Mouse (Mus musculus) CH12.LX (cell line): ENCODE results near the gene Rab6a. TPM values are rescaled to one million over a fixed set of nuclear protein-coding genes. Genes with fewer than 3 reads are reported as not detected.
"Not testable (repeated sequence)": the region's sequence is repeated elsewhere in the genome, so short reads cannot be mapped to it uniquely, and the experiment has no call there.

Experiments used
- DNase-seq: peaks from one replicate; pipeline ENCODE4 v3.0.0-alpha.2; 2013; ENCODE audit errors: extremely low read depth
- H3K27ac ChIP-seq: 2 replicates; pipeline ENCODE4 v1.5.1; 2012; ENCODE audit warnings: low read depth, mild to moderate bottlenecking, control low read depth, moderate library complexity; ENCODE audit not compliant: insufficient read depth
- H3K27me3 ChIP-seq: replicated peaks from 2 replicates; pipeline ENCODE3; 2012; ENCODE audit warnings: inconsistent platforms
- H3K36me3 ChIP-seq, 2 experiments: replicated peaks in 1 of 2; 2 replicates each; pipeline versions ENCODE3 to v1.6.1; 2012; ENCODE audit warnings: inconsistent platforms in 1 of 2, low read length in 1 of 2, mild to moderate bottlenecking in 1 of 2, mixed read lengths in 1 of 2, moderate library complexity in 1 of 2; ENCODE audit not compliant: control insufficient read depth in 1 of 2, insufficient read depth in 1 of 2
- H3K4me1 ChIP-seq, 2 experiments: 2 replicates each; pipeline ENCODE4 v1.6.1; 2012; ENCODE audit warnings: inconsistent platforms in 1 of 2, moderate library complexity in 1 of 2; ENCODE audit not compliant: insufficient read depth in 2 of 2, control insufficient read depth in 1 of 2
- H3K4me2 ChIP-seq: 2 replicates; pipeline ENCODE4 v1.6.1; 2012; ENCODE audit warnings: low read depth, mild to moderate bottlenecking, control low read depth; ENCODE audit not compliant: poor library complexity, insufficient read depth, severe bottlenecking
- H3K4me3 ChIP-seq, 3 experiments: fragments of 150-350 bp in 1 of 3; sonication (generic) in 1 of 3; replicated peaks in 1 of 3; 2 replicates each; pipeline versions ENCODE3 to v1.5.1; 2011 to 2012; ENCODE audit warnings: low read depth in 2 of 3, low read length in 2 of 3, mild to moderate bottlenecking in 2 of 3, moderate library complexity in 2 of 3, control low read depth in 1 of 3, improper control_type of control experiment in 1 of 3, inconsistent platforms in 1 of 3, mixed read lengths in 1 of 3; ENCODE audit not compliant: poor library complexity in 1 of 3
- H3K79me2 ChIP-seq: replicated peaks from 2 replicates; pipeline ENCODE4 v1.6.1; 2012; ENCODE audit warnings: mild to moderate bottlenecking, moderate library complexity; ENCODE audit not compliant: control insufficient read depth, poor library complexity, insufficient read depth, severe bottlenecking; ENCODE audit errors: extremely low read depth
- H3K9ac ChIP-seq: 2 replicates; pipeline ENCODE4 v1.6.1; 2012; ENCODE audit warnings: low read depth, mild to moderate bottlenecking, control low read depth, moderate library complexity; ENCODE audit not compliant: insufficient read depth
- H3K9me3 ChIP-seq: replicated peaks from 2 replicates; pipeline ENCODE3; 2012; ENCODE audit warnings: low read length, inconsistent platforms, mixed read lengths
- CTCF ChIP-seq, 2 experiments: IDR thresholded peaks in 1 of 2; conservative IDR thresholded peaks in 1 of 2; 2 replicates each; pipeline ENCODE4 v1.5.1; 2011 to 2012; ENCODE audit warnings: low read depth in 2 of 2, low read length in 2 of 2, improper control_type of control experiment in 1 of 2, inconsistent platforms in 1 of 2, mild to moderate bottlenecking in 1 of 2, moderate library complexity in 1 of 2
- MAFK ChIP-seq: IDR thresholded peaks from 2 replicates; pipeline ENCODE4 v1.6.1; 2011; ENCODE audit warnings: low read length, improper control_type of control experiment; ENCODE audit not compliant: insufficient replicate concordance
- RAD21 ChIP-seq: IDR thresholded peaks from 2 replicates; pipeline ENCODE4 v1.6.1; 2011; ENCODE audit warnings: low read depth, mild to moderate bottlenecking, low read length, improper control_type of control experiment, moderate library complexity
- RCOR1 ChIP-seq: conservative IDR thresholded peaks from 2 replicates; pipeline ENCODE4 v1.6.1; 2012; ENCODE audit warnings: low read depth, mild to moderate bottlenecking, inconsistent platforms, low read length, improper control_type of control experiment
- SMC3 ChIP-seq: IDR thresholded peaks from 2 replicates; pipeline ENCODE4 v1.6.1; 2011; ENCODE audit warnings: low read depth, low read length, improper control_type of control experiment
- ZKSCAN1 ChIP-seq: IDR thresholded peaks from 2 replicates; pipeline ENCODE4 v1.6.1; 2012; ENCODE audit warnings: low read depth, inconsistent platforms, low read length, improper control_type of control experiment, borderline replicate concordance
- dilution Hi-C: fragments of 300-500 bp; cut with MboI; formaldehyde crosslinking; loops from 2 replicates; pipeline ENCODE4 v1.14.3; 2020; ENCODE audit warnings: low sequenced_read_pairs; ENCODE audit not compliant: extremely low pct_unique_long_range_greater_than_20kb, extremely low pct_ligation_motif_present
- in situ Hi-C: fragments of 300-500 bp; cut with MboI; formaldehyde crosslinking; loops from 3 replicates; pipeline ENCODE4 v1.14.3; 2019; ENCODE audit warnings: low sequenced_read_pairs, low pct_ligation_motif_present, low pct_unique_long_range_greater_than_20kb, mixed read lengths
- polyA plus RNA-seq: library from polyadenylated mRNA; unstranded; fragments of >175 nt; gene quantifications from 2 replicates; pipeline ENCODE4 v1.2.1, GENCODE M21; 2012; ENCODE audit warnings: low read depth; ENCODE audit not compliant: insufficient read length
- total RNA-seq, 2 experiments: library from RNA; depleted of rRNA; stranded (reverse); fragments of 300-350 nt in 1 of 2; fragments of >200 nt in 1 of 2; gene quantifications; 2 replicates each; pipeline ENCODE4 v1.2.3; 2012 to 2014

Gene Rab6a
- total and polyA plus RNA-seq, 3 experiments: 11.1 to 30.7 (median 30.7) TPM

GRCm38 (mm10) chr7:100567238-100567637, 40.0 kb upstream of the Rab6a start:
- DNase-seq, in situ Hi-C loops, H3K27ac ChIP-seq, H3K27me3 ChIP-seq, H3K4me3 ChIP-seq, H3K9ac ChIP-seq, H3K9me3 ChIP-seq, H3K79me2 ChIP-seq, H3K4me2 ChIP-seq, dilution Hi-C loops, H3K4me1 ChIP-seq: not testable (repeated sequence)
- H3K36me3 ChIP-seq: peaks cover 0 to 71% of the 10 kb centered on the region in 2 experiments
- TF ChIP-seq CTCF (conservative IDR thresholded peaks at IDR 0.05 in 1 of 2, IDR thresholded peaks at IDR 0.05 in 1 of 2; ENCODE audit: low read depth in 2 of 2, low read length in 2 of 2) (peak in 1 of 2 experiments; percentile 44; a peak in 2 of 4 replicates), SMC3 (peak; percentile 14; the same call in 1 of the 2 replicates), RAD21 (peak; percentile 11)

- dilution Hi-C loops: no loop called here
- DNase-seq: no peak
- peaks cover 2 to 70% of the 10 kb centered on the region in 2 experiments for H3K36me3 ChIP-seq
- H3K9me3 ChIP-seq: peaks cover 6% of the 10 kb centered on the region
- H3K4me1 ChIP-seq: no peaks in the 10 kb centered on the region
- H3K4me2 ChIP-seq: no peak overlapping the region
- no peaks in the 10 kb centered on the region for H3K27me3 ChIP-seq
- H3K79me2 ChIP-seq: no peaks in the 10 kb centered on the region
- no peak overlapping the region for H3K9ac ChIP-seq
- in situ Hi-C loops: no loop called here
- no peak overlapping the region for H3K4me3 ChIP-seq
- H3K27ac ChIP-seq: no peak overlapping the region
- TF ChIP-seq RCOR1: no peak
These were observed 37.3 kb upstream of the Rab6a start for GRCm38 (mm10) chr7:100569907-100570306.

- no peak overlapping the region for H3K9ac ChIP-seq
- dilution Hi-C loops (no loop called here), in situ Hi-C loops (no loop called here)
- no peak for DNase-seq
- H3K79me2 ChIP-seq: no peaks in the 10 kb centered on the region
- H3K4me3 ChIP-seq: no peak overlapping the region
- TF ChIP-seq MAFK (peak; percentile 84), ZKSCAN1 (no peak)
- peaks cover 2 to 60% of the 10 kb centered on the region in 2 experiments for H3K36me3 ChIP-seq
- no peak overlapping the region for H3K27ac ChIP-seq
- H3K4me1 ChIP-seq: no peaks in the 10 kb centered on the region
- H3K4me2 ChIP-seq: no peak overlapping the region
- H3K9me3 ChIP-seq: peaks cover 6% of the 10 kb centered on the region
- H3K27me3 ChIP-seq: no peaks in the 10 kb centered on the region
These were observed 36.1 kb upstream of the Rab6a start for GRCm38 (mm10) chr7:100570930-100571715.
